Mouse (Mus musculus): ENCODE data around the gene Gm867.

The Gm867 gene

GRCm38 (mm10) chr10:75940520-75940919, at the start of gene Gm867:
Gene Gm867 (minus strand): TSS chr10:75940672.
- in situ Hi-C loops (cut with MboI, MseI), result no loop called here

- in situ Hi-C loops (cut with MboI, MseI), result no loop called here
These were observed 39.0 kb upstream of the Gm867 start for GRCm38 (mm10) chr10:75979432-75979831.

GRCm38 (mm10) chr10:75978835-75979157, 38.3 kb upstream of the Gm867 start:
- in situ Hi-C loops (cut with MboI, MseI), result no loop called here

- in situ Hi-C loops (cut with MboI, MseI), result no loop called here
These were observed 37.8 kb upstream of the Gm867 start for GRCm38 (mm10) chr10:75978119-75978834.

GRCm38 (mm10) chr10:75975216-75975615, 34.7 kb upstream of the Gm867 start:
- in situ Hi-C loops (cut with MboI, MseI), result no loop called here

- in situ Hi-C loops (cut with MboI, MseI), result no loop called here
These were observed 33.4 kb upstream of the Gm867 start for GRCm38 (mm10) chr10:75973846-75974245.

GRCm38 (mm10) chr10:75954381-75954811, 13.9 kb upstream of the Gm867 start, which contains the start of gene Gm5134:
Gene Gm5134 (plus strand): TSS chr10:75954514.
- in situ Hi-C loops (cut with MboI, MseI), result loop anchor here (5.0 kb wide), 1 partner anchor 67 kb away; no protein-coding TSS in a partner anchor

GRCm38 (mm10) chr10:75951424-75952050, 11.1 kb upstream of the Gm867 start:
- in situ Hi-C loops (cut with MboI, MseI), result loop anchor here (5.0 kb wide), 1 partner anchor 64 kb away; no protein-coding TSS in a partner anchor

- in situ Hi-C loops (cut with MboI, MseI), result loop anchor here (5.0 kb wide), 1 partner anchor 64 kb away; no protein-coding TSS in a partner anchor
These were observed 10.3 kb upstream of the Gm867 start for GRCm38 (mm10) chr10:75950791-75951210.

- in situ Hi-C loops (cut with MboI, MseI), result loop anchor here (5.0 kb wide), 3 partner anchors 62 to 357 kb away; no protein-coding TSS in a partner anchor
These were observed 8.9 kb upstream of the Gm867 start for GRCm38 (mm10) chr10:75949053-75950045.

- in situ Hi-C loops (cut with MboI, MseI), result loop anchor here (5.0 kb wide), 2 partner anchors 201 to 356 kb away; no protein-coding TSS in a partner anchor
These were observed 7.6 kb upstream of the Gm867 start for GRCm38 (mm10) chr10:75948079-75948478.

- in situ Hi-C loops (cut with MboI, MseI), result loop anchor here (5.0 kb wide), 2 partner anchors 199 to 354 kb away; no protein-coding TSS in a partner anchor
These were observed 5.4 kb upstream of the Gm867 start for GRCm38 (mm10) chr10:75945896-75946295.

GRCm38 (mm10) chr10:75945213-75945612, 4.7 kb upstream of the Gm867 start:
- in situ Hi-C loops (cut with MboI, MseI), result loop anchor here (5.0 kb wide), 2 partner anchors 198 to 353 kb away; no protein-coding TSS in a partner anchor

- in situ Hi-C loops (cut with MboI, MseI), result no loop called here
These were observed 3.7 kb upstream of the Gm867 start for GRCm38 (mm10) chr10:75944066-75944772.

GRCm38 (mm10) chr10:75942736-75943477, 2.4 kb upstream of the Gm867 start, which contains the start of gene Vpreb3:
Gene Vpreb3 (plus strand): TSS chr10:75943057.
- in situ Hi-C loops (cut with MboI, MseI), result no loop called here

- in situ Hi-C loops (cut with MboI, MseI), result no loop called here
These were observed 761 bp upstream of the Gm867 start for GRCm38 (mm10) chr10:75941042-75941824.

GRCm38 (mm10) chr10:75939481-75940234, 814 bp downstream of the Gm867 start:
- in situ Hi-C loops (cut with MboI, MseI), result no loop called here

- in situ Hi-C loops (cut with MboI, MseI), result no loop called here
These were observed 2.4 kb downstream of the Gm867 start for GRCm38 (mm10) chr10:75937851-75938643.

All from regulatory T cell (primary cell).